Mouse (Mus musculus) hindbrain, embryonic 16.5 days (tissue): ENCODE data around the gene Kif18b. TPM values are rescaled to one million over a fixed set of nuclear protein-coding genes. Genes with fewer than 3 reads are reported as not detected.

Experiments
- ATAC-seq: fragments of 200-750 bp; cut with Nextera tagmentation; 2 replicates; pipeline ENCODE4 v1.8.0; 2017; ENCODE audit warnings: moderate TSS enrichment, moderate library complexity
- H3K27ac ChIP-seq: fragments of 300-500 bp; sonication (generic); 2 replicates; pipeline ENCODE4 v1.5.1; 2014; ENCODE audit warnings: low read depth, mild to moderate bottlenecking, control low read depth, low read length, moderate library complexity
- H3K27me3 ChIP-seq: fragments of 300-500 bp; sonication (generic); replicated peaks from 2 replicates; pipeline ENCODE4 v1.6.1; 2014; ENCODE audit warnings: low read length; ENCODE audit not compliant: control insufficient read depth, insufficient read depth
- H3K36me3 ChIP-seq: fragments of 300-500 bp; sonication (generic); 2 replicates; pipeline ENCODE4 v1.6.1; 2014; ENCODE audit warnings: mild to moderate bottlenecking, low read length, moderate library complexity, mixed read lengths; ENCODE audit not compliant: control insufficient read depth, insufficient read depth
- H3K4me1 ChIP-seq: fragments of 300-500 bp; sonication (generic); 2 replicates; pipeline ENCODE4 v1.6.1; 2014; ENCODE audit warnings: low read depth, low read length; ENCODE audit not compliant: control insufficient read depth, insufficient read depth
- H3K4me2 ChIP-seq: fragments of 300-500 bp; sonication (generic); 2 replicates; pipeline ENCODE4 v1.6.1; 2014; ENCODE audit warnings: mild to moderate bottlenecking, low read length, control low read depth, moderate library complexity
- H3K4me3 ChIP-seq: fragments of 300-500 bp; sonication (generic); 2 replicates; pipeline ENCODE4 v1.5.1; 2014; ENCODE audit warnings: mild to moderate bottlenecking, low read length, control low read depth, moderate library complexity
- H3K9ac ChIP-seq: fragments of 300-500 bp; sonication (generic); 2 replicates; pipeline ENCODE4 v1.6.1; 2014; ENCODE audit warnings: low read depth, mild to moderate bottlenecking, control low read depth, low read length, moderate library complexity
- H3K9me3 ChIP-seq: fragments of 300-500 bp; sonication (generic); 2 replicates; pipeline ENCODE4 v1.6.1; 2014; ENCODE audit warnings: mild to moderate bottlenecking, low read length, moderate library complexity; ENCODE audit not compliant: control insufficient read depth
- WGBS: fragments of 180-500 bp; shearing (Covaris S2); extraction: QIAGEN DNeasy Blood & Tissue Kit; methylation state at CpG from one replicate; pipeline ENCODE4 v1.1.7; 2014; 5-methylcytosine and 5-hydroxymethylcytosine counted together
- polyA plus RNA-seq: library from polyadenylated mRNA; unstranded; fragments of >200 nt; fragmentation: Nextera tagmentation; extraction: Ambion mirVana; gene quantifications from 2 replicates; pipeline ENCODE4 v1.2.1, GENCODE M21; 2015

Gene Kif18b
- polyA plus RNA-seq, 1 experiment from 2014 or later = 2.0 TPM

- no peak overlapping the region for H3K27ac ChIP-seq
- peak overlapping the region; percentile 54 for H3K9ac ChIP-seq
- ATAC-seq = no peak
- 1% methylated on average over 54 of the region's 54 CpGs for WGBS
- peak overlapping the region; percentile 58 for H3K4me2 ChIP-seq
- H3K4me3 ChIP-seq = peak overlapping the region; percentile 44
- no peaks in the 10 kb centered on the region for H3K9me3 ChIP-seq
- H3K27me3 ChIP-seq = peaks cover 48% of the 10 kb centered on the region
- H3K36me3 ChIP-seq = no peaks in the 10 kb centered on the region
- H3K4me1 ChIP-seq = peaks cover 24% of the 10 kb centered on the region
Observed at GRCm38 (mm10) chr11:102945306-102946264, 20.7 kb upstream of the Kif18b start.

GRCm38 (mm10) chr11:102941236-102941635 lies 16.3 kb upstream of the Kif18b start:
- H3K27me3 ChIP-seq = peaks cover 31% of the 10 kb centered on the region
- no peak for ATAC-seq

GRCm38 (mm10) chr11:102939024-102939675 lies 14.2 kb upstream of the Kif18b start:
- Histone ChIP-seq H3K27ac (no peak overlapping the region), H3K4me2 (peak overlapping the region; percentile 24; the same call in 1 of the 2 replicates), H3K9ac (0 out of 2 replicates have a peak overlapping the region, but pooled peaks have one; percentile 8), H3K4me3 (no peak overlapping the region), H3K4me1 (peaks cover 10% of the 10 kb centered on the region), H3K9me3 (no peaks in the 10 kb centered on the region), H3K27me3 (peaks cover 11% of the 10 kb centered on the region), H3K36me3 (no peaks in the 10 kb centered on the region)
- ATAC-seq = peak; percentile 60; the same call in 1 of the 2 replicates
- 33% methylated on average over 13 of the region's 13 CpGs for WGBS

More at GRCm38 (mm10) chr11:102941236-102941635, 16.3 kb upstream of the Kif18b start:
- Histone ChIP-seq H3K4me2 (no peak overlapping the region), H3K9ac (no peak overlapping the region), H3K4me3 (no peak overlapping the region), H3K4me1 (peaks cover 20% of the 10 kb centered on the region), H3K36me3 (no peaks in the 10 kb centered on the region), H3K9me3 (no peaks in the 10 kb centered on the region), H3K27ac (no peak overlapping the region)
- WGBS = 57% methylated on average over 6 of the region's 6 CpGs

GRCm38 (mm10) chr11:102937529-102938182 lies 12.7 kb upstream of the Kif18b start:
- Histone ChIP-seq H3K9me3 (no peaks in the 10 kb centered on the region), H3K9ac (no peak overlapping the region), H3K4me1 (peaks cover 10% of the 10 kb centered on the region), H3K27ac (peak overlapping the region; percentile 18; the same call in 1 of the 2 replicates), H3K36me3 (no peaks in the 10 kb centered on the region), H3K27me3 (no peaks in the 10 kb centered on the region), H3K4me3 (no peak overlapping the region), H3K4me2 (no peak overlapping the region)
- WGBS = 29% methylated on average over 3 of the region's 3 CpGs
- peak; percentile 65 for ATAC-seq

- WGBS = 27% methylated on average over 4 of the region's 4 CpGs
- no peaks in the 10 kb centered on the region for H3K27me3 ChIP-seq
Observed at GRCm38 (mm10) chr11:102936272-102936671, 11.3 kb upstream of the Kif18b start.

GRCm38 (mm10) chr11:102930672-102931071 lies 5.7 kb upstream of the Kif18b start:
- Histone ChIP-seq H3K27ac (no peak overlapping the region), H3K27me3 (no peaks in the 10 kb centered on the region), H3K36me3 (no peaks in the 10 kb centered on the region), H3K4me1 (no peaks in the 10 kb centered on the region), H3K9me3 (no peaks in the 10 kb centered on the region), H3K9ac (no peak overlapping the region), H3K4me3 (no peak overlapping the region), H3K4me2 (no peak overlapping the region)
- 84% methylated on average over 10 of the region's 10 CpGs for WGBS
- no peak for ATAC-seq

More at GRCm38 (mm10) chr11:102936272-102936671, 11.3 kb upstream of the Kif18b start:
- Histone ChIP-seq H3K27ac (no peak overlapping the region), H3K4me1 (peaks cover 10% of the 10 kb centered on the region), H3K36me3 (no peaks in the 10 kb centered on the region), H3K9me3 (no peaks in the 10 kb centered on the region), H3K4me2 (no peak overlapping the region), H3K9ac (no peak overlapping the region), H3K4me3 (no peak overlapping the region)
- ATAC-seq = no peak

GRCm38 (mm10) chr11:102925351-102925717 lies 410 bp upstream of the Kif18b start:
- Histone ChIP-seq H3K9me3 (no peaks in the 10 kb centered on the region), H3K4me3 (peak overlapping the region; percentile 69), H3K4me2 (peak overlapping the region; percentile 90), H3K27me3 (no peaks in the 10 kb centered on the region), H3K4me1 (peaks cover 4% of the 10 kb centered on the region), H3K36me3 (no peaks in the 10 kb centered on the region), H3K27ac (peak overlapping the region; percentile 81), H3K9ac (peak overlapping the region; percentile 63)
- no peak; the same call in 1 of the 2 replicates for ATAC-seq
- WGBS = under 1% methylated on average over 10 of the region's 10 CpGs

- no peak overlapping the region for H3K27ac ChIP-seq
- peak overlapping the region; percentile 13; the same call in 1 of the 2 replicates for H3K9ac ChIP-seq
- H3K36me3 ChIP-seq = no peaks in the 10 kb centered on the region
- H3K4me2 ChIP-seq = no peak overlapping the region; the same call in 1 of the 2 replicates
- no peak overlapping the region for H3K4me3 ChIP-seq
- H3K9me3 ChIP-seq = no peaks in the 10 kb centered on the region
- no peaks in the 10 kb centered on the region for H3K27me3 ChIP-seq
- peaks cover 4% of the 10 kb centered on the region for H3K4me1 ChIP-seq
- WGBS = 69% methylated on average over 6 of the region's 6 CpGs
- no peak for ATAC-seq
Observed at GRCm38 (mm10) chr11:102921491-102921890, 3.4 kb downstream of the Kif18b start.
